Mouse (Mus musculus): ENCODE measurements around the gene Cfap221. TPM values are rescaled to one million over a fixed set of nuclear protein-coding genes. Genes with fewer than 3 reads are reported as not detected.

The Cfap221 gene
- total RNA-seq, 4 experiments from 2014 or later, result 0.15 to 0.22 TPM; not detected in 2

DNA sequence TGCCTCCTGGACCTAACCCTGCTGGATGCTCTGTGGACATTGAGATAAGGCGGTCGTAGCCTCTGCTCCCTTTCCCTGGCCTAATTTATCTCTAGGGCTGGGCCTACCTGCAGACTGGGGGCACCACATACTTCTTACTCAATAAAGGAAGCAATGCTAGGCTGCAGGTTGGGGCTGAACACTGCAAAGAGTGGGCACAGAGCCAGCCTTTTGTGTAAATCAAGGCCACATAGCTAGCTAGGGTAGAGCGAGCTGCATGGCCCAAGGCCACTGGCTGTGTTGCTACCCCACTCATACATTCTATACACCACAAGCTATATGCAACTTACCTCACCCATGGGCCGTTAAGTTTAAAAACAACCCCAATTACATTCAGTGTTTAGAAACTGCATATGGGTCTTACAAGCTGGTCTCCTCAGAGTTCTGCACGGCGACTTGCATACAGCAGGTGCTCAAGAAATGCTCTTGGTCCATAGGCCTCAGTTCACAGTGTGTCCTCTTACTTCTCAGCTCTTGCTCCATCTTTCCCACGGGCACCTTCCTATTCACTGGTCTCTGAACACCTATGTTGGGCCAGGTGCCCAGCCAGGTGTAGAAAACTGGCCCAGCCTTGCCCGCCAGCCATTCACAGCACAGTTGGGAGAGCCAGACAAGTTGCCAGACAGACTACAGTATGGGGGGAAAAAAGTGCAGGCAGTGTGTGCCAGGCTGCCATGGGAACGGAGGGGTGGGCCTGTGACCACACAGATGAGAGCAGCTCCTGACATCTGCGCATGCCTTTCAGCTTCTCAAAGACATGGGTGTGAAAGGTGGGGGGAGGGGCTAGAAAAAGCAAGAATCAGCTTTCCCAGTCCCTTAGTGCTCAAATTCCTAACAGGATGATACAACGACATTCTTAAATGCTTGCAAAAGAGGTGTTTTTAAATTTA, 97.6 kb downstream of the Cfap221 start:
- no peak for DNase-seq

DNA sequence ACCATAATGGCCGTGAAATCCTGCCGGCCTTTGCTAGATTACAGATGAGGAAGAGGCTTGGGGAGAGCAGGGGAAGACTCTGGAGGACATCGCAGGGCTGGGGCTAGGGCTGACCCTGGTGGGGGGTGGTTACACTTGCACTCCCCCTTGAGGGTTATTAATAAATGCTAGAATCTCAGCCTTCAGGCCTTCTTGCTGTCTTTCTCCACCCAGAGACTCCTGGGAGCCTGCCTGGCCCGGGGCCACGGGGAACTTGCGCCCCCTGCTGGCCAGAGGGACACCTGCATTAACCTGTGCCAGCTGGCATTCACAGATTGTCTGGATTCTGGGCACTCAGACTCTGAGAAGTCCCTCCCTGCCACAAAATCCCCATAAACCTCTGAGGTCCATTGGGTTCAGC, 102.1 kb downstream of the Cfap221 start:
- DNase-seq, result peak; percentile 41

- no peak for DNase-seq
Observed at GRCm38 (mm10) chr1:119893600-119893999, 103.4 kb downstream of the Cfap221 start.

DNA sequence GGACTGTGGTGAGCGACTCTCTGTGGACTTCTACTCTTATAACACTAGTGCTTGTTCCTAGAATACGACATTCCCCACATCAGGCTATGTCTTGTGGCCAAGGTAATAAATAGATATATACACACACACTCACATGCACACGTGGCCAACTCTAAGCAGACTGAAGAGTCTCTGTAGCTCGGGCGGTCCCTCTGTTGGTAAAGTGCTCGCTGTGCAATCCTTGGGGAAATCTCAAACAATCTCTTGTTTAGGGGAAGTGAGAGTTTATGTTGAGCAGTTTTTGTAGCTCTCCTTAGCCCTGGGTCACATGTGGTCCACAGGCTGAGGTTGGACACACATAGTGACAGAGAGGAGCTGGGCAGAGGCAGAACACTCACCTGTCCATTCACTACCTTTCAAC, 104.1 kb downstream of the Cfap221 start:
- no peak for DNase-seq

DNA sequence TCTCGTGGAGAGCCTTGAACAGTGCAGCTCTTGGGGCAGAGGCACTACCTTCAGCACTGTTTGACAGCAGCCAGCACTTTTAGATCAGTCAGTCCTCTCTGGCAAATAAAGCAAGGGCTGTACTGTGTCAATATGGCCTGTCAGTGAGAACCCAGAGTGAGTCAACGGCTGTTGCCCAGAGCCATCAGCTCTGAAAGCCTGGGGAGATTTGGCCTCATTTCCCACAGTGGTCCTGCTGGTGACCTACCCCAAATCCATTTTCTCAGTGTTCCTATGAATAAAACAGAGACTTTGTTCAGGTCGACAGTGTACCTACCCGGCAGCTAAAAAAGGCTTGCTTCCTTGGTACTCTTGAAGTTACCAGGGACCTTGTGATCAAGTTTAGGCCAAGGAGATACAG, 105.2 kb downstream of the Cfap221 start:
- no peak for DNase-seq

DNA sequence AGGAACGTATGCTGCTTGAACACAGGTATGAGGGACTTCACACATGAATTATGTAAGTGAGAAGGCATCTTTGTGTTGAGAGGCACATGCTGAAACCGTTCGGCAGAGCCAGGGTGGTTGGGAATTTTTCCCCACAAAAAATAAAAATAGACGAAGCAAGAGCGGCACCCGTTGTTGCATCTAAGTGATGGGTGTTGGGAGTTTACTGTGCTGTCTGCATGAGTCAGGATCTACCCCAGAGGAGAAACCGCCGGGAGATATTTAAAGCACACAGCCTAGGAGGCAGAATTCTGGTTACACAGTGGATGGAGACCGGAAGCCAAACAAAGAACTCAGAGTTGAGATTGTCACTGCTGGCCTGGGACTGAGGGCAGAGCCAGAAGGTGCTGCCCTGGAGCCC, 105.9 kb downstream of the Cfap221 start:
- no peak for DNase-seq

- DNase-seq, result no peak
Observed at GRCm38 (mm10) chr1:119889347-119889746, 107.7 kb downstream of the Cfap221 start.

GRCm38 (mm10) chr1:119886320-119886719, 110.7 kb downstream of the Cfap221 start:
- DNase-seq, result peak; percentile 12

DNA sequence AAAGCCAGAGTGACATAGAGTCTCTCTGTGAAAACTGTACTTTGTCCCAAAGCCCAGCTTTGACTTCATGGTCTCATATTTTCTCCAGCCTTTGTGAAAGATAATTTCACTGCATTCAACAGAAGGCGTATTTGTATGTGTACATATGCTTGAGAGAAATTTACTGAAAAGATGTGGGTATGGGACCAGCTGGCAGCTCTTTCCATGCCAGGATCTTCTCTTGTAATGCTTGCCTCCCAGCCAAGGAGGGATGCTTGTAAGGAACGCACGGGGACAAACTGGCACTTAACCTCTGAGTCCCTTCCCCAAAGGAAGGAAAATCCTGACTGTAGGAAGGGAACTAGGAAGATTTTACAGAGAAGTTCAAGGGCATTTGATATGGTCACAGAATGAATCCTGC, 112.8 kb downstream of the Cfap221 start:
- DNase-seq, result no peak

GRCm38 (mm10) chr1:119878909-119879308, 118.1 kb downstream of the Cfap221 start:
- peak; percentile 17 for DNase-seq

DNA sequence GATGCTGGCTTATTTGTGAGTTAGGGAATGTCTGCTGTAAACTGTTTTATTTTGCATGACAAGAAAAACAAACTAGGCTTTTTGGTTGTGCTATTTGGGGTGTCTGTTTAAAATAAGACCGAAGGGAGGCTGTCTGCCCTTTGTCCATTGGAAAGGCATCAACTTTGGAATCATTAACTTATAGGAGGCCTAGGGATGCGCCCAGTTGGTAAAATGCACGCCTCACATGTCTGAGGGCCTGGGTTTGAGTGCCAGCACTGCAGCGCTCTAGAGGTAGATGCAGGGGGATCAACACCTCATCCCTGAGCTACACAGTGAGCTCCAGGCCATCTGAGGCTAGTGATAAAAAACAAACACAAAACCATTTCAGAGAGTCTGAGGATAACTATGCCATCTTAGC, 119.6 kb downstream of the Cfap221 start:
- DNase-seq, result no peak

Other genes starting within 250 kb of the Cfap221 start
- gene Ptpn4, start 159.6 kb downstream of the Cfap221 start, total RNA-seq (2022), result 10 to 100 TPM; 21.8 to 35.5 (median 30.3) TPM
- 10 to 100 TPM in 2 of 4 experiments, 1 to 10 TPM in 2; 7.9 to 11.4 (median 9.1) TPM for gene Tmem177, start 84.0 kb downstream of the Cfap221 start, total RNA-seq (2022)
- gene Sctr, start 9.7 kb upstream of the Cfap221 start, total RNA-seq (2022), result 10 to 100 TPM in 3 of 4 experiments, 1 to 10 TPM in 1; 9.9 to 17.6 (median 12.3) TPM
- gene Tmem37, start 76.8 kb upstream of the Cfap221 start, total RNA-seq (2022), result 10 to 100 TPM in 2 of 4 experiments, 1 to 10 TPM in 2; 8.7 to 21.2 (median 14.5) TPM
- gene Dbi, start 123.8 kb upstream of the Cfap221 start, total RNA-seq (2022), result 100 to 1,000 TPM; 667 to 804 (median 753) TPM
- gene 3110009E18Rik, start 124.0 kb upstream of the Cfap221 start, total RNA-seq (2022), result 10 to 100 TPM in 3 of 4 experiments, 1 to 10 TPM in 1; 8.8 to 14.1 (median 11.2) TPM

All from adrenal gland, adult 8-10 months (tissue).